Mouse (Mus musculus) embryo, embryonic 10 days (tissue): ENCODE measurements around the gene B3gnt7.

Source experiments
- DNase-seq: peaks from one replicate; pipeline ENCODE4 v3.0.0-alpha.2; 2015; ENCODE audit warnings: low spot score

The B3gnt7 gene

DNA sequence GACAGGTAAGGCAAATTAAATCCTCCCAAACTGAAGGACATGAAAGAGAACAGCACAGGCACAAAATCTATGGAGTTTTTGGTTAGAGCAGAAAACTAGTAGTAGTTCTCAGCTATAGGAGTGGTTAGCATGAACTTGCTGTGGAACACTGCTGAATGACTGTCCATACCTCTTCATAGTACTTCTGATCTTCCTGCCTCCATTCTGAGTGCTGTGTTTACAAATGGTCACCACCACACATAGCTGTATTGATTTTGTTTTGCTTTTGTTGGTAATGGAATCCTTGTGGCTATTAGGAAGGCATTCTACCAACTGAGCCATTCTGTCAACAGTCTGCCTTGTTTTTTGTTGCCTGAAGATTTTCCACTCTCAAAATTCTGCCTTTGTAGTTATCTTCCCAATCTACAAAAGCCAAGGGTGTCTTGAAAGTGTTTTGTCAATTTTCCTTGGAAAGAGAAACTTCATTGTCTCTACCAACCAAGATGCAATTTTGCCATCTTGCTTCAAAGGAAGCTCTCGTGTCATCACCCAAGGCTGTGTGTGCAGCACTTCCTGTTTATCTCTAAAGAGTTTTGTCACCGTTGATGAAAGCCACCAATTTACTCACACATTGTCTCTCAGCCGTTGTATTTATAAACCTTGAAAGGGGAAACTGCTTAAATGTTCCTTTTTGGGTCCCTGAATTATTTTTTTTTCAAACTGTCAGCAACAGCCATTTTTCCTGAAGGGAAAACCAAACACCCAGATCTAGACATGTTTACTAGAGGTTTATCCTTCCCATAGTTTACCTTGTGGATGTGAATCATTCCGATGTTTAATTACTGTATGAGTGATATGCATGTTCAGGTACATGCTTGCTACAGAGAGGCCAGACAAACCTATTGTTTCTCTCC lies 41.6 kb downstream of the B3gnt7 start:
- DNase-seq = no peak

DNA sequence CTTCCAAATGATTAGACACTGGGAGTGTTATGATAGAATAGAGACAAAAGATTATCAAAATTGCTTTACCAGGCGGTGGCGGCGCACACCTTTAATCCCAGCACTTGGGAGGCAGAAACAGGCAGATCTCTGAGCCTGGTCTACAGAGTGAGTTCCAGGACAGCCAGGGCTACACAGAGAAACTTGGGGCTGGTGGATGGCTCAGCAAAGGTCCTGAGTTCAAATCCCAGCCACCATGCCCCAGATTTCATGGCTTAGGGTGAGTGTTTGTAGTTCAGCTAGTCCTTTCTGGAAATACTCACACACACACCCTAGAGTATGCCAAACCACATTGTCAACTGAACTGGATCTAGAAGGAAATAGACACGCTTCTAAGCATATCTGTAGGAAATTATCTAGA lies 42.4 kb downstream of the B3gnt7 start:
- no peak for DNase-seq

DNA sequence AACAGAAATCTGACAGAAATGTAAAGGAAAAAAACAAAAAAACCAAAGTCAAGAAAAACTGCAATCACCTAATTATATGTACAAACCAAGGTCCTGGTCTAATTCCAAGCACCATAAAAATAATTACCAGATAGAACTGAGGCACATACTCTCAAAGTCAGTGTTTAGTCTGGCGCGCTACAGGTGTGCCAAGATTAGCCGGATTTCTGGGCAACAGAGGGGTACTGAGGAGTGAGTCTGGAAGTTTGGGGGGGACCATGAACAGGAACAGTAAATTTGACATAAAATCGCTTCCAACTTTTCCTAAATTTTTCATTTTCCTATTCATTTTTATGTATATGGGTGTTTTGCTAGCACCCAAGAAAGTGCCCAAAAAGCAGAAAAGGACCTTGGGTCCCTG lies 43.3 kb downstream of the B3gnt7 start:
- no peak for DNase-seq

- no peak for DNase-seq
Observed at GRCm38 (mm10) chr1:86346851-86347715, 44.5 kb downstream of the B3gnt7 start.

GRCm38 (mm10) chr1:86347716-86348045 lies 45.0 kb downstream of the B3gnt7 start:
- DNase-seq = no peak

- DNase-seq = no peak
Observed at GRCm38 (mm10) chr1:86348083-86348482, 45.5 kb downstream of the B3gnt7 start.

DNA sequence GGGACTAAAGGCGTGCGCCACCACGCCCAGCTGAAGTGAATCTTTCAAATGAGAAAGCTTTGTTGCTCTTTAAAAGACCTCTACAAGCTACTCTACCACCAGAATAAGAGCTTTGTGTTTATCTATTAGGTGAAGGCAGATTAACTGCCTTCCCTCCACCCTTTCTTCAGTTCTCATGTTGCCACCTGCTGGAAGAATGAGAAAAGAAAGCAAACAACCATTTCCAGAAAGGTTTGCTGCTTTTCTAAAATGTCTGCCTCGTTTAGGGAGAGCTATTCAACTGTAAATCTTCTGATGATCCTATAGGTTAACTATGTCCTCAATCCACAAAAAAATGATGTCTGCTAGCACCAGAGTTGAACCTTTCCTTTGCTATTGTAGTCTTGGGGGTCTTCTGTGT lies 46.2 kb downstream of the B3gnt7 start:
- DNase-seq = no peak

- no peak for DNase-seq
Observed at GRCm38 (mm10) chr1:86349201-86349600, 46.6 kb downstream of the B3gnt7 start.

DNA sequence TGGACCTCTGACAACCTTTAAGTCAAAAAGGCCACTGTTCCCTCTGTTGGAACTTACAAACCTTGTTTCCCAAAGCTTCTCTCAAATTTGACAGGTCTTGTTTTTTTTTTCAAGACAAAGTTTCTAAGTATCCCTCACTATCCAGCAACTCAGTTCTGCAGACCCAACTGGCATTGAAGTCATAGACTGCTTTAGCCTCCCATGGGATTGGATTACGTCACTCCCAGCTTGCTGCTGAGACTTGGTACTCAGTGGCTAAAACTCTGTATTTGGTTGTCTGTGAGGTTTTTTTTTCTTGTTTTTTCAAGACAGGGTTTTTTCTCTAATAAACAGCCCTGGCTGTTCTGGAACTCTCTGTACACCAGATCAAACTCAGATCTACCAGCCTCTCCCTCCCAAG lies 47.1 kb downstream of the B3gnt7 start:
- no peak for DNase-seq

DNA sequence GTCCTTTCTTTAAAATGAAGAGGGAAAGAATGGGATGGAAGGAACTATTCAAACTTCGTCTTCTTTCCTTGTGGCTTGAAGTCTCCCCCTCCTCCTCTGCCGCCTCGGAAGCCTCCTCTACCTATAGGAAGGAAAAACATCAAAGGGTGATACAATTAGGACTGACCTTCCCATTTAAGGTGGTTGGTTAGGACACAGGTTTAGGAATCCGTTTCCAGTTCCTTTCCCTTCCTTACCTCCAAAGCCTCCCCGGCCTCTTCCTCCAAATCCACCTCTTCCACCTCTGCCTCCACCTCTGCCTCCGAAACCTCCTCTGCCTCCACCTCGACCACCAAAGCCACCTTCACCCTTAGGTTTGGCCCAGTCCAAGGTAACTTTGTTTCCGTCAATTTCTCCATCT lies 47.9 kb downstream of the B3gnt7 start:
- no peak for DNase-seq

GRCm38 (mm10) chr1:86354186-86354585 lies 51.6 kb downstream of the B3gnt7 start:
- DNase-seq = no peak
